Mouse (Mus musculus): ENCODE measurements at regions not wholly inside any gene's neighbourhood (a gene's known extent, or its start where the extent isn't known, plus 50 kb on each side); places are given as distances from the start of the nearest gene placed in this dataset.

- intact Hi-C loops (cut with DNase I) = no loop called here
- DNase-seq = no peak
These were observed 368.1 kb downstream of the Cog6 start for GRCm38 (mm10) chr3:52648836-52649500.

- DNase-seq = no peak
- intact Hi-C loops (cut with DNase I) = no loop called here
These were observed 369.1 kb downstream of the Cog6 start for GRCm38 (mm10) chr3:52647900-52648299.

- intact Hi-C loops (cut with DNase I) = no loop called here
- DNase-seq = no peak
These were observed 369.8 kb downstream of the Cog6 start for GRCm38 (mm10) chr3:52647161-52647692.

GRCm38 (mm10) chr3:52645156-52645555 is 371.9 kb downstream of the Cog6 start:
- DNase-seq = no peak
- intact Hi-C loops (cut with DNase I) = no loop called here

- intact Hi-C loops (cut with DNase I) = loop anchor here (5.0 kb wide), 5 partner anchors 192 to 377 kb away; partner anchors contain the start of gene Foxo1
- no peak for DNase-seq
These were observed 372.6 kb downstream of the Cog6 start for GRCm38 (mm10) chr3:52644178-52645128.

GRCm38 (mm10) chr3:52643796-52644177 is 373.2 kb downstream of the Cog6 start:
- intact Hi-C loops (cut with DNase I) = loop anchor here (5.0 kb wide), 5 partner anchors 191 to 376 kb away; partner anchors contain the start of gene Foxo1
- DNase-seq = no peak

GRCm38 (mm10) chr3:52643100-52643551 is 373.9 kb downstream of the Cog6 start:
- intact Hi-C loops (cut with DNase I) = loop anchor here (5.0 kb wide), 5 partner anchors 191 to 376 kb away; partner anchors contain the start of gene Foxo1
- no peak for DNase-seq

- intact Hi-C loops (cut with DNase I) = loop anchor here (5.0 kb wide), 5 partner anchors 189 to 374 kb away; partner anchors contain the start of gene Foxo1
- DNase-seq = peak; percentile 64
These were observed 373.4 kb downstream of the Foxo1 start for GRCm38 (mm10) chr3:52641226-52642181.

- intact Hi-C loops (cut with DNase I) = loop anchor here (5.0 kb wide), 5 partner anchors 188 to 373 kb away; partner anchors contain the start of gene Foxo1
- DNase-seq = peak; percentile 28 to 33
These were observed 372.4 kb downstream of the Foxo1 start for GRCm38 (mm10) chr3:52640250-52641147.

GRCm38 (mm10) chr3:52638816-52639215 is 370.7 kb downstream of the Foxo1 start:
- no peak for DNase-seq
- intact Hi-C loops (cut with DNase I) = no loop called here

GRCm38 (mm10) chr3:52634353-52634752 is 366.2 kb downstream of the Foxo1 start:
- DNase-seq = no peak
- intact Hi-C loops (cut with DNase I) = loop anchor here (5.0 kb wide), 1 partner anchor 123 kb away; no protein-coding TSS in a partner anchor

GRCm38 (mm10) chr3:52633491-52634100 is 365.5 kb downstream of the Foxo1 start:
- intact Hi-C loops (cut with DNase I) = loop anchor here (5.0 kb wide), 1 partner anchor 124 kb away; no protein-coding TSS in a partner anchor
- no peak for DNase-seq

- intact Hi-C loops (cut with DNase I) = loop anchor here (5.0 kb wide), 1 partner anchor 125 kb away; no protein-coding TSS in a partner anchor
These were observed 364.5 kb downstream of the Foxo1 start for GRCm38 (mm10) chr3:52632635-52633034.

GRCm38 (mm10) chr3:52630209-52630608 is 362.1 kb downstream of the Foxo1 start:
- intact Hi-C loops (cut with DNase I) = loop anchor here (5.0 kb wide), 1 partner anchor 127 kb away; no protein-coding TSS in a partner anchor

More at GRCm38 (mm10) chr3:52632635-52633034, 364.5 kb downstream of the Foxo1 start:
- no peak for DNase-seq

GRCm38 (mm10) chr3:52625125-52625524 is 357.0 kb downstream of the Foxo1 start:
- intact Hi-C loops (cut with DNase I) = no loop called here
- DNase-seq = no peak

More at GRCm38 (mm10) chr3:52630209-52630608, 362.1 kb downstream of the Foxo1 start:
- DNase-seq = no peak

GRCm38 (mm10) chr3:52622530-52622929 is 354.4 kb downstream of the Foxo1 start:
- no peak for DNase-seq

GRCm38 (mm10) chr3:52621936-52622335 is 353.8 kb downstream of the Foxo1 start:
- intact Hi-C loops (cut with DNase I) = no loop called here
- no peak for DNase-seq

More at GRCm38 (mm10) chr3:52622530-52622929, 354.4 kb downstream of the Foxo1 start:
- intact Hi-C loops (cut with DNase I) = no loop called here

GRCm38 (mm10) chr3:52618925-52619224 is 350.7 kb downstream of the Foxo1 start:
- DNase-seq = no peak
- intact Hi-C loops (cut with DNase I) = no loop called here

All from heart, postnatal 36 days (tissue).